Mouse (Mus musculus) embryonic facial prominence, embryonic 10.5 days (tissue): Measurements from ENCODE around the gene R3hdml. TPM values are rescaled to one million over a fixed set of nuclear protein-coding genes. Genes with fewer than 3 reads are reported as not detected.

ENCODE experiments used
- DNase-seq: peaks from one replicate; pipeline ENCODE4 v3.0.0-alpha.2; 2017; ENCODE audit warnings: low spot score
- H3K27ac ChIP-seq: fragments of 300-500 bp; sonication (generic); replicated peaks from 2 replicates; pipeline ENCODE4 v1.5.1; 2016; ENCODE audit warnings: mild to moderate bottlenecking
- H3K27me3 ChIP-seq: fragments of 300-500 bp; sonication (generic); replicated peaks from 2 replicates; pipeline ENCODE4 v1.6.1; 2016; ENCODE audit warnings: low read depth, mild to moderate bottlenecking; ENCODE audit not compliant: poor library complexity, severe bottlenecking
- H3K36me3 ChIP-seq: fragments of 300-500 bp; sonication (generic); replicated peaks from 2 replicates; pipeline ENCODE4 v1.6.1; 2016; ENCODE audit warnings: mild to moderate bottlenecking, moderate library complexity
- H3K4me1 ChIP-seq: fragments of 300-500 bp; sonication (generic); 2 replicates; pipeline ENCODE4 v1.6.1; 2016
- H3K4me3 ChIP-seq: fragments of 300-500 bp; sonication (generic); 2 replicates; pipeline ENCODE4 v1.5.1; 2016; ENCODE audit warnings: mild to moderate bottlenecking, moderate library complexity
- H3K9me3 ChIP-seq: fragments of 300-500 bp; sonication (generic); 2 replicates; pipeline ENCODE4 v1.6.1; 2016; ENCODE audit warnings: mild to moderate bottlenecking
- WGBS: fragments of 180-500 bp; shearing (Covaris S2); methylation state at CpG from one replicate; pipeline ENCODE4 v1.1.7; 2016; 5-methylcytosine and 5-hydroxymethylcytosine counted together
- polyA plus RNA-seq: library from polyadenylated mRNA; unstranded; fragments of >200 nt; fragmentation: Nextera tagmentation; extraction: Ambion mirVana; gene quantifications from 2 replicates; pipeline ENCODE4 v1.2.1, GENCODE M21; 2016

The R3hdml gene
- polyA plus RNA-seq, 1 experiment from 2014 or later: not detected

DNA sequence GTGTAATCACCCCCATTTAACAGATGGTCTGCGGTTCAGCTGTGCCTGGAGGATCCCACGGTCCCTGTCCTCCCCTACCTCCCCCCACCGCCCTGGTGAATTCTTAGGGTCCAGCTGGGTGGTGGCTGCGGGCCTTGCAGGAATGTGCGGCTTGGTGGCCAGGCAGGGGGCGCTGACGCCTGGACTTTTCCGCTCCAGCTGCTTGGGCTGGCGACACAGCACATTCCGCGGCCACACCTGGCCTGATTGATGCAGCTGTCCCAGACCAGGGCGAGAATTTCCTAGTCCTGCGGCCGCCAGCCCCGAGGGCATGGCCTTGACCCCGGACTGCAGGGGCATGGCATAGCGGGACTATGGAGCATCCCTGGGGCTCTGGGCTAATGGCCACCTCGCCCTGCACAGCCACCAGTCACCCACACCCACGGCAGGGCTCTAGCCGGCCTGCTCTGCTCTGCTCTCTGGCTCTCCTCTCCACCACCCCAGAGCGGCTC is 10.5 kb upstream of the R3hdml start:
- Histone ChIP-seq H3K9me3 (no peaks in the 10 kb centered on the region), H3K27ac (peak overlapping the region; percentile 16; the same call in 1 of the 2 replicates), H3K4me1 (peaks cover 13% of the 10 kb centered on the region), H3K4me3 (peak overlapping the region; percentile 51), H3K36me3 (no peaks in the 10 kb centered on the region), H3K27me3 (peaks cover 39% of the 10 kb centered on the region)
- peak; percentile 66 for DNase-seq
- 1% methylated on average over 21 of the region's 21 CpGs for WGBS

DNA sequence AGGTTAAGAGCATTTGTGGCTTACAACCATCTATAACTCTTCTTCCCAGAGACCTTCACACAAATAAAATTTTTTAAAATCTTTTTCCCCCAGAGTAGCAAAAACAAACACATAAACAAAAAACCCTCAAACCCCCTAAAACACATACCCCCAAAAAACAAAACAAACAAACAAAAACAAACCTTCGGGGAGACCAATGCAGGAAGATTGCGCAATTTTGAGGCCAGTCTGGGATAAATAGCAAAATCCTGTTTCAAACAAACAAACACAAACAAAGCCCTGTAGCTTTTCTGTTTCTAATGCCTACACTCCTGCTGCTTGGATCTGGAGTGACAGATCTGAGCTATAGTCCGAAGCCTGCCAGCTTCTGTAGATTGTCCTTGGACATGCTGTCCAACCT is 4.8 kb upstream of the R3hdml start:
- no peak overlapping the region for H3K27ac ChIP-seq
- no peaks in the 10 kb centered on the region for H3K9me3 ChIP-seq
- WGBS: 89% methylated on average over 3 of the region's 3 CpGs
- no peak for DNase-seq
- H3K27me3 ChIP-seq: peaks cover 21% of the 10 kb centered on the region
- peaks cover 13% of the 10 kb centered on the region for H3K4me1 ChIP-seq
- H3K4me3 ChIP-seq: no peak overlapping the region
- no peaks in the 10 kb centered on the region for H3K36me3 ChIP-seq

DNA sequence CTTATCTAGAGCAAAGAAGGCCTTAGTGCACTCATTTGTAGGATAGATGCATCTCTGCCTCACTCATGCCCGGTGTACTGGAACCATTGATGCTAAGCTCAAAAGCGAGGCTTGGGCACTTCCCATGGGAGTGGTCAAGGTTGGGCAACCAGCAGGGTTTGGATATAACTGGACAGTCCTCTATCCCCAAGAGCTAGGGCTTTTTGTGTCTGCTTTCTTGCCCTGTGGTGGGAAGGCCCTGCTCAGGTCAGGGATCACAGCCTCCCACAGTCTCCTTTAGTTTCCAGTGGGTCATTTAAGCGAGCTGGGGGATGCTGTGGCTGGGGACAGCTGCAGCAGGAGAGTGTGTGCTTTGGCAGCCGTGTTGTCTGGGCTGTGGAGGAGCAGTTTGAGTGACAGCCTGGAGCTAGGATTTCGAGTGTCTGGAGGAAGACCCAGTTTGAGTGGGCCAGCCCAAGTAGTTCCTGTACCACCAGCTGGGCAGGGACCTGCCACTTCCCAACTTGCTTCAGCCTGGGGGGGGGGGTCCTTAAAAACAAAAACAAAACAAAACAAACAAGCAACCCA is 2.3 kb upstream of the R3hdml start:
- peaks cover 10% of the 10 kb centered on the region for H3K27me3 ChIP-seq
- H3K4me1 ChIP-seq: peaks cover 27% of the 10 kb centered on the region
- no peak overlapping the region for H3K27ac ChIP-seq
- no peaks in the 10 kb centered on the region for H3K36me3 ChIP-seq
- 64% methylated on average over 5 of the region's 5 CpGs for WGBS
- no peak overlapping the region for H3K4me3 ChIP-seq
- H3K9me3 ChIP-seq: no peaks in the 10 kb centered on the region
- DNase-seq: no peak

DNA sequence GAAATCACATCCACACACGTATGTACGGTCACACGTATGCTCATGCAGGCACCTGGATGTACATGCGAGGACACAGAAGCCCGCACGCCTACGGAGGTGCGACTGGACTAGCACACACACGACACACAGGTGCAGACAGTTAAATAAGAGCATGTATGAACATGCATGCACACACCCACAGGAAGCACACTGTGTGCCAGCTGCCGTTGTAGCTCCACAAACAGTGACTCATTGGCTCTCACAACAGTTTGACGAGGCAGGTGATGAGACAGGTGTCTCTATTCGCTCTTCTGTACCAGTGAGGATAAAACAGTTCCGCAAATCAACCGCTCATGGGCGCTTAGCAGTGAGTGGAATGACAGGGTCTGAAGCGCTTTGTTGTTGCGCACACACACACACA is 1.5 kb upstream of the R3hdml start:
- Histone ChIP-seq H3K4me3 (no peak overlapping the region), H3K27ac (no peak overlapping the region), H3K36me3 (no peaks in the 10 kb centered on the region), H3K9me3 (no peaks in the 10 kb centered on the region), H3K4me1 (peaks cover 27% of the 10 kb centered on the region), H3K27me3 (peaks cover 10% of the 10 kb centered on the region)
- WGBS: 92% methylated on average over 17 of the region's 17 CpGs
- DNase-seq: no peak

DNA sequence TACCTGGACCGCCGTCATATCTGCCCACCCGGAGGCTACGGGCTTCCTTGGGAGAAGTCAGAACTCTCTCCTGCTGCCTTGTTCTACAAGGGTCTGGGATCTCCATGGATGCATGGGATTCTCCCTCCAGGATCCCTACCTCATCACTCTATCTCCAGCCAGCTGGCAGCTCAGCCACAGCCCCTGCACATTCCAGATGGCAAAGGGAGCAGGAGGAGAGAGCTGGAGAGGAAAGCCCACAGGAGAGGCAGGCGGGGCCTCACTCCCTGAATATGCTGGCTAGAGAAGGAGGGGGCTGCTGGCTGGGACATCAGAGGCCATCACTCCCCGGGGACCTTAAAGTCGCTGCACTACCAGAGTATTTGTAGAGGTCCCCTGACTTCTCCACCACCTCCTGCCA is 767 bp upstream of the R3hdml start:
- no peak overlapping the region for H3K4me3 ChIP-seq
- DNase-seq: no peak
- peaks cover 10% of the 10 kb centered on the region for H3K27me3 ChIP-seq
- H3K4me1 ChIP-seq: peaks cover 27% of the 10 kb centered on the region
- H3K27ac ChIP-seq: no peak overlapping the region
- 66% methylated on average over 7 of the region's 7 CpGs for WGBS
- H3K9me3 ChIP-seq: no peaks in the 10 kb centered on the region
- no peaks in the 10 kb centered on the region for H3K36me3 ChIP-seq

DNA sequence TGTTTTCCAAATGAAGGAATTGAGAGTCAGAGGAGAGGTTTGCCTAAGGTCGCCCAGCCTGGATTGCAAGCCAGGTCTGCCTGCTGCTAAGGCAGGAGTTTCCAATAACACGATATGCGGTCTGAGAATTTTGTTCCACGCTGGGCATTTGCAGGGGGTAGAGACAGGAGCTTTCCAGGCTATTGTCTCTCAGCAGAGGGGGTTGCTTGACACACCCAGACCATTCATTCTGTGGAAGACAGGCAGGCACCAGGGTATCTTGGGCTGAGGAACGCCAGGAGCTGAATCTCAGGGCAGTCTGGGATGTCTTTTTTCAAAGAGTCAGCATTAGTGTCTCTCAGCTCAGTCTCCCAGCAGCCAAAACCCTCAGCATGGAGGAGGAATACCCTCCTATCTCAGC is 913 bp downstream of the R3hdml start:
- no peak overlapping the region for H3K27ac ChIP-seq
- no peaks in the 10 kb centered on the region for H3K36me3 ChIP-seq
- H3K4me3 ChIP-seq: no peak overlapping the region
- DNase-seq: no peak
- 15% methylated on average over 5 of the region's 5 CpGs for WGBS
- H3K27me3 ChIP-seq: peaks cover 10% of the 10 kb centered on the region
- H3K9me3 ChIP-seq: no peaks in the 10 kb centered on the region
- peaks cover 27% of the 10 kb centered on the region for H3K4me1 ChIP-seq

DNA sequence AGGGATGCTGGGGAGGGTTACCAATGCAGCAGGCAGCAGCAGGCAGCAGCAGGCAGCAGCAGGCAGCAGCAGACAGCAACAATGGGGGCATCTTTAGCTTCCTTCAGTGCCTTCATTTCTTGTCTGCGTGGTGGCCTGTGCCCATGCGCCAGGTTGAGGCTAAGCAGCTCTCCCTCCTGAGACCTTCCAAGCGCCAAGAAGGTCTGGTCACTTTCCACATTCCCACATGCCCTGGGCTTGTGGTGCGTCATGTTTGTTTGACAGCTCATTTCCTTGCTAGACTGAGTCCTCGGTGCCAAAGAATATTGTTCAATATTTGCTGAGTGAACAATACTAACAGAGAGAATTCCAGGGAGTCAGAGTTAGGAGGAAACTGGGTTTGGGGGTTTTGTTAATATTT is 1.9 kb downstream of the R3hdml start:
- Histone ChIP-seq H3K4me3 (no peak overlapping the region), H3K27me3 (peaks cover 10% of the 10 kb centered on the region), H3K9me3 (no peaks in the 10 kb centered on the region), H3K27ac (no peak overlapping the region), H3K4me1 (peaks cover 27% of the 10 kb centered on the region), H3K36me3 (no peaks in the 10 kb centered on the region)
- 48% methylated on average over 5 of the region's 5 CpGs for WGBS
- no peak for DNase-seq

DNA sequence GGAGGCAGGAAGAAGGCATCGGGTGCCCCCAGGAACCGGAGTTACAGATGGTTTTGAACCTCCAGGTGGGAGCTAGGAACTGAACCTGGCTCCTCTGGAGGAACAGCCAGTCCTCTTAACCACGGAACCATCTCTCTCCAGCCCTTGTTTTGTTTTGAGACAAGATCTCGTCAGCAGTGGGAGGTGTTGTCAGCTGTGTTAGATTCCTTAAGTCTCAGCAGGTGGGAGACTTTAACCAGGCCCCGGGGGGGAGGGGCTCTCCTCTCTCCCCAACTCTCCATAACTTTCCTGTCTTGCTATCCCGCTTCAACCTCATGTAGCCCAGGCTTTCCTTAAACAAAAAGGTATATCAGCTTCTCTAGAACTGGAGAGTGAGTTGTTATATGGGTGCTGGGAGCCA is 2.3 kb downstream of the R3hdml start:
- WGBS: 51% methylated on average over 6 of the region's 6 CpGs
- DNase-seq: no peak

DNA sequence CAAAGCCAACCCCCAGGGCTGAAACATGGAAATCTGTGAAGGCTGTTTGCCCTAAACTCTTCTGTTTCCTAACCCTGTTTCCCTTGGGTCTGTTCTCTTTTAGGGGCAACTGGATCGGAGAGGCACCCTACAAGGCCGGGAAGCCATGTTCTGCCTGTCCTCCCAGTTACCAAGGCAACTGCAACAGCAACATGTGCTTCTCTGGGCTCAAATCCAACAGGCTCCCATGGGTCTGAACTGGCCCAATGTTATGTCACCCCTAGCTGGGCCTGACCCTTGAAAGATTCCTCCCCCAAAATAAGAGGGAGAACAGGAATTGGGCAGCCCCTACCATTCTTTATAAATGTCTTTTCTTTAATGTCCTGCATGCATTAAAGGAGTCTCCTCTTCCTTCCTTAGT is 10.1 kb downstream of the R3hdml start:
- Histone ChIP-seq H3K36me3 (no peaks in the 10 kb centered on the region), H3K27ac (no peak overlapping the region), H3K4me1 (no peaks in the 10 kb centered on the region), H3K27me3 (no peaks in the 10 kb centered on the region), H3K4me3 (no peak overlapping the region), H3K9me3 (no peaks in the 10 kb centered on the region)
- DNase-seq: no peak
- WGBS: 76% methylated on average over 2 of the region's 2 CpGs

More for the DNA sequence above, 2.3 kb downstream of the R3hdml start:
- Histone ChIP-seq H3K27me3 (peaks cover 10% of the 10 kb centered on the region), H3K27ac (no peak overlapping the region), H3K4me3 (no peak overlapping the region), H3K9me3 (no peaks in the 10 kb centered on the region), H3K36me3 (no peaks in the 10 kb centered on the region), H3K4me1 (peaks cover 27% of the 10 kb centered on the region)

DNA sequence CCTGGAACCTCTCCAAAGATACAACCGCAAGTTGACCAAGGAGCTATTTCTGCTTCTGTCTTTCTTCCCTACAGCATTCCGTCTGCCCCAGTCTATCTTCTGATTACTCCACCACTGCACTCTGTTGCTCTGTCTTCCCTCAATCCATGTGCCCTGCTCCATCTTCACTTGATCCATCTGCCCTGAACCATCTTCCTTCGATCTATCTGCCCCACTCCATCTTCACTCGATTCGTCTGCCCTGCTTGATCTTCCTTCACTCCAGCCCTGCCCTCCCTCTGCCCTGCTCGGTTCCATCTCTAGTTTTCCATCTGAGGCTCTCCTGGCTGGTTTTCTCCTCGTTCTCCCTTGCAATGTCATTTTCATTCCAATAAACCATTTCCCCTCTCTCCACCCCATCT is 11.1 kb downstream of the R3hdml start:
- Histone ChIP-seq H3K27me3 (no peaks in the 10 kb centered on the region), H3K4me3 (no peak overlapping the region), H3K9me3 (no peaks in the 10 kb centered on the region), H3K27ac (no peak overlapping the region), H3K4me1 (no peaks in the 10 kb centered on the region), H3K36me3 (no peaks in the 10 kb centered on the region)
- WGBS: 82% methylated on average over 7 of the region's 7 CpGs
- no peak for DNase-seq

DNA sequence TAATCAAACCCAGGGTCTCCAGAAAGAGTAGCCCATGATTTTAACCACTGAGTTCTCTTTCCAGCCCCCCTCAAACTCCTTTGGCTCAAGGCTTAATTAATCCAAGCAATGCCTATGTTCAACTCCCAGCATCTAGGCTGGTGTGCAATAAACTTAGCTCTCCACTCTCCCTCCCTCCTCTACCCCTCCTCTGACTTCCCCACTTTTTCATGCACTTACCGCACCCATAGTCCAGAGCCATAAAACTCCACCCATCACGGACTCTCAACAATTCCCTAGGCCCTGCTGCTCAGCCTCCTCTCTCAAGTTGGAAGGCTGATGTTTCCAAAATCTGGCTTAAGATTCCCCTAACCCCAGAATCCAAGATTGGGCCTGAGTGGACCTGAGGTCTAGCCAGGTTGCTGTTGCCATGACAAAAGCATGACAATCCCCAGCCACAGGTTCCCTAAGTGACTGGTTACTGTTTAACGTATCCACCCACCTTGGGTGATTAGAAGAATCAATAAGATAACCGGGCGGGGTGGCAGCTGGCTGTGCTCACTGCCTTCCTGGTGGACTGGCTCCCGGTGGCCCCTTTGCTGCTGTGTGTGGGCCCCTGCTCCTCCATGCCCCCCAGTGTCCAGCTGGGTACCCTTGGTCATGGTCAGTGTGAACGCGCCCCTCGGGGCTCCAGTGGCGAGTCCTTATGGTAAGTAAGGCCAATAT is 14.3 kb downstream of the R3hdml start, which contains the start of gene Hnf4a:
Gene Hnf4a (plus strand): TSS at position 509 of the 705 bp plus-strand sequence.
- Histone ChIP-seq H3K4me3 (no peak within 1 kb of the TSS), H3K4me1 (no peaks in the 10 kb centered on the region), H3K36me3 (no peaks in the 10 kb centered on the region), H3K27ac (no peak within 1 kb of the TSS), H3K9me3 (no peaks in the 10 kb centered on the region), H3K27me3 (no peaks in the 10 kb centered on the region)
- 91% methylated on average over 10 of the region's 10 CpGs for WGBS
- DNase-seq: no peak

DNA sequence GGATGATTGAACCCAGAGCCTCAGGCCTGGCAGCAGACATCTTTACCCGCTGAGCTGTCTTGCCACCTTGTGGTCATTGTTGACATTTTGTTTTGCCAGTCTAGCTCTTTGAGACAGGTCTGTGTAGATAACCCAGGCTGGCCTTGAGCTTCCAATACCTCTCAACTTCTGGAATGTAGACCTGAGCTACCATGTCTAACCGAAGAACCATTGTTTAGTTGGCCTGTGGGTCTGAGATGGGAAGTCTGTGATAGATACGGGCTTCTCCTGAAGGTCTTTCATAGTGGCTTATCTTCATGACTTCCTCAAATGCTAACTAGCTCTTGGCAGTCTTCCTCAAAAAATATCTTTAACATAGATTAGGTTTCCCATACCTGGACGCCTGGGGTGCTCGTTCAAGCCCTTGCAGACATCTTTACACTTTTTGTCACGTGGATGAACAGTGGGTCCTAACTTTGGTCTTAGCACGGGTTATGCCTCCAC is 33.7 kb downstream of the R3hdml start:
- H3K4me3 ChIP-seq: no peak overlapping the region
- no peaks in the 10 kb centered on the region for H3K4me1 ChIP-seq
- WGBS: 86% methylated on average over 7 of the region's 7 CpGs
- no peaks in the 10 kb centered on the region for H3K9me3 ChIP-seq
- H3K27me3 ChIP-seq: no peaks in the 10 kb centered on the region
- no peak for DNase-seq
- H3K36me3 ChIP-seq: no peaks in the 10 kb centered on the region
- H3K27ac ChIP-seq: no peak overlapping the region

DNA sequence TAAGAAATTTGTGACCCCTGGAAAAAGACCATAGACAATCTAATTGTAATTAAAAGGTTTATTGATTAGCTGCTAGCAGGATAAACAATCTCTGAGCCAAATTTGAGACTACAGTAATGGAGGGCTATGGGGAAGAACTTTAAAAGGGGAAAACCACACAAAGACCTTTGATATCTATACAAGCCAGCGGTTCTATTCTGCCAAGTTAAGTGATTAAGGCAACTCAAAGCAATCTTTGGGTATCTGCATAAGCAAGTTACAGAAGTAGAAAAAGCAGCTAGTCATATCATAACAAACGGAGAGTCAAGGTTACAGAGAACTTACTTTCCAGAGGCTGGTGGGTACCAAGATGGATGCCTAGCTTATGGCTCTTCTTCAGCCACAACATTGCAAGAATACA is 35.4 kb downstream of the R3hdml start:
- H3K4me1 ChIP-seq: no peaks in the 10 kb centered on the region
- DNase-seq: no peak
- H3K36me3 ChIP-seq: no peaks in the 10 kb centered on the region
- H3K27me3 ChIP-seq: no peaks in the 10 kb centered on the region
- H3K9me3 ChIP-seq: no peaks in the 10 kb centered on the region
- 88% methylated on average over 2 of the region's 2 CpGs for WGBS
- no peak overlapping the region for H3K27ac ChIP-seq
- H3K4me3 ChIP-seq: no peak overlapping the region
